Mouse (Mus musculus) liver, embryonic 14.5 days (tissue): ENCODE results near the gene Arhgap17. TPM values are rescaled to one million over a fixed set of nuclear protein-coding genes. Genes with fewer than 3 reads are reported as not detected.

Experiments used
- ATAC-seq: fragments of 200-750 bp; cut with Nextera tagmentation; 2 replicates; pipeline ENCODE4 v1.8.0; 2017; ENCODE audit warnings: moderate number of reproducible peaks, mild to moderate bottlenecking, moderate library complexity; ENCODE audit not compliant: insufficient read depth
- DNase-seq, 3 experiments: peaks; one replicate each; pipeline ENCODE4 v3.0.0-alpha.2; 2012 to 2013; ENCODE audit warnings: low read depth in 3 of 3, low spot score in 3 of 3
- H3K27ac ChIP-seq: fragments of 300-500 bp; sonication (generic); 2 replicates; pipeline ENCODE4 v1.5.1; 2014; ENCODE audit warnings: moderate library complexity, mild to moderate bottlenecking, control low read depth, inconsistent platforms
- H3K27me3 ChIP-seq: fragments of 300-500 bp; sonication (generic); 2 replicates; pipeline ENCODE4 v1.6.1; 2014; ENCODE audit warnings: mild to moderate bottlenecking, low read length, moderate library complexity; ENCODE audit not compliant: control insufficient read depth, insufficient read depth
- H3K36me3 ChIP-seq: fragments of 300-500 bp; sonication (generic); replicated peaks from 2 replicates; pipeline ENCODE4 v1.6.1; 2014; ENCODE audit warnings: low read depth; ENCODE audit not compliant: control insufficient read depth, insufficient read depth
- H3K4me1 ChIP-seq, 2 experiments: fragments of 200-500 bp in 1 of 2; fragments of 300-500 bp in 1 of 2; sonication (generic) in 1 of 2; replicated peaks; 2 replicates each; pipeline ENCODE4 v1.6.1; 2012 to 2014; ENCODE audit warnings: antibody characterized with exemption in 1 of 2, inconsistent platforms in 1 of 2, low read length in 1 of 2; ENCODE audit not compliant: control insufficient read depth in 2 of 2, insufficient read depth in 2 of 2
- H3K4me2 ChIP-seq: fragments of 300-500 bp; sonication (generic); 2 replicates; pipeline ENCODE4 v1.6.1; 2014; ENCODE audit warnings: low read depth, mild to moderate bottlenecking, control low read depth, moderate library complexity
- H3K4me3 ChIP-seq, 2 experiments: fragments of 200-500 bp in 1 of 2; fragments of 300-500 bp in 1 of 2; sonication (generic) in 1 of 2; 2 replicates each; pipeline ENCODE4 v1.5.1; 2012 to 2014; ENCODE audit warnings: low read depth in 2 of 2, low read length in 2 of 2, mild to moderate bottlenecking in 2 of 2, control low read depth in 1 of 2, inconsistent platforms in 1 of 2, moderate library complexity in 1 of 2; ENCODE audit not compliant: insufficient read depth in 1 of 2
- H3K9ac ChIP-seq: fragments of 300-500 bp; sonication (generic); replicated peaks from 2 replicates; pipeline ENCODE4 v1.6.1; 2014; ENCODE audit warnings: mild to moderate bottlenecking, control low read depth, moderate library complexity
- H3K9me3 ChIP-seq: fragments of 300-500 bp; sonication (generic); 2 replicates; pipeline ENCODE4 v1.6.1; 2016; ENCODE audit warnings: low read length, mixed read lengths; ENCODE audit not compliant: control insufficient read depth
- CTCF ChIP-seq: IDR thresholded peaks from 2 replicates; pipeline ENCODE4 v1.5.1; 2016; ENCODE audit warnings: antibody characterized with exemption, low read depth, control low read depth
- EP300 ChIP-seq: IDR thresholded peaks from 2 replicates; pipeline ENCODE4 v1.6.1; 2016; ENCODE audit warnings: antibody characterized with exemption, low read depth
- WGBS: fragments of 180-500 bp; shearing (Covaris S2); extraction: QIAGEN DNeasy Blood & Tissue Kit; methylation state at CpG from one replicate; pipeline ENCODE4 v1.1.7; 2014; ENCODE audit not compliant: insufficient replicate concordance; 5-methylcytosine and 5-hydroxymethylcytosine counted together
- polyA plus RNA-seq, 2 experiments: library from polyadenylated mRNA; depleted of rRNA in 1 of 2; stranded (reverse) in 1 of 2; unstranded in 1 of 2; fragments of >200 nt; fragmentation: Nextera tagmentation in 1 of 2; extraction: Ambion mirVana in 1 of 2; gene quantifications; 2 replicates each; pipeline versions ENCODE4 v1.2.1 to v1.2.3; 2012 to 2014

The Arhgap17 gene
- polyA plus RNA-seq, 2 experiments, result 10.2 to 10.9 TPM

- H3K4me3 ChIP-seq, result no peak overlapping the region
- no peaks in the 10 kb centered on the region for H3K36me3 ChIP-seq
- ATAC-seq (no peak), DNase-seq (no peak)
- 63% methylated on average over 4 of the region's 4 CpGs for WGBS
- no peaks in the 10 kb centered on the region for H3K27me3 ChIP-seq
- no peak overlapping the region for H3K4me2 ChIP-seq
- no peaks in the 10 kb centered on the region for H3K9me3 ChIP-seq
- H3K4me1 ChIP-seq, result no peaks in the 10 kb centered on the region
- H3K27ac ChIP-seq, result no peak overlapping the region
- H3K9ac ChIP-seq, result no peak overlapping the region
- TF ChIP-seq CTCF, result no peak
- TF ChIP-seq EP300, result no peak
Observed at GRCm38 (mm10) chr7:123238621-123239020, 131.1 kb downstream of the Arhgap17 start.

GRCm38 (mm10) chr7:123235449-123235848 lies 134.3 kb downstream of the Arhgap17 start:
- ATAC-seq (no peak), DNase-seq (no peak)
- Histone ChIP-seq H3K9ac (no peak overlapping the region), H3K9me3 (no peaks in the 10 kb centered on the region), H3K4me3 (no peak overlapping the region), H3K4me2 (no peak overlapping the region), H3K27me3 (no peaks in the 10 kb centered on the region), H3K4me1 (no peaks in the 10 kb centered on the region), H3K27ac (no peak overlapping the region), H3K36me3 (no peaks in the 10 kb centered on the region)
- TF ChIP-seq CTCF, result no peak
- no peak for TF ChIP-seq EP300
- WGBS, result 7% methylated on average over 4 of the region's 4 CpGs

Other genes starting within 250 kb of the Arhgap17 start
- 13.1 and 14.1 TPM in 2 replicates for gene Tnrc6a, start 246.0 kb downstream of the Arhgap17 start, polyA plus RNA-seq (2012; rRNA removed)
- gene Tnrc6a, start 246.0 kb downstream of the Arhgap17 start, polyA plus RNA-seq (2014; fragmentation: Nextera tagmentation; extraction: Ambion mirVana), result 8.8 and 12.8 TPM in 2 replicates
- 0.13 and 0.17 TPM in 2 replicates for gene Slc5a11, start 155.1 kb downstream of the Arhgap17 start, polyA plus RNA-seq (2012; rRNA removed)
- gene Slc5a11, start 155.1 kb downstream of the Arhgap17 start, polyA plus RNA-seq (2014; fragmentation: Nextera tagmentation; extraction: Ambion mirVana), result 0.25 and 0.53 TPM in 2 replicates
- 13.0 and 18.6 TPM in 2 replicates for gene Lcmt1, start 131 bp downstream of the Arhgap17 start, polyA plus RNA-seq (2012; rRNA removed)
- 23.6 and 28.4 TPM in 2 replicates for gene Lcmt1, start 131 bp downstream of the Arhgap17 start, polyA plus RNA-seq (2014; fragmentation: Nextera tagmentation; extraction: Ambion mirVana)
- gene Aqp8, start 92.4 kb upstream of the Arhgap17 start, polyA plus RNA-seq (2012; rRNA removed), result 3.4 and 3.8 TPM in 2 replicates
- 5.3 and 6.5 TPM in 2 replicates for gene Aqp8, start 92.4 kb upstream of the Arhgap17 start, polyA plus RNA-seq (2014; fragmentation: Nextera tagmentation; extraction: Ambion mirVana)
- 0.08 and 0.09 TPM in 2 replicates for gene Zkscan2, start 130.5 kb upstream of the Arhgap17 start, polyA plus RNA-seq (2012; rRNA removed)
- gene Zkscan2, start 130.5 kb upstream of the Arhgap17 start, polyA plus RNA-seq (2014; fragmentation: Nextera tagmentation; extraction: Ambion mirVana), result 0.01 and 0.03 TPM in 2 replicates